Mouse (Mus musculus) stomach, postnatal 0 days (tissue): Measurements from ENCODE around the gene Efnb2.

Experiments
- CTCF ChIP-seq: IDR thresholded peaks from 2 replicates; pipeline ENCODE4 v1.5.1; 2016; ENCODE audit warnings: antibody characterized with exemption, low read depth, mild to moderate bottlenecking, moderate library complexity
- EP300 ChIP-seq: optimal IDR thresholded peaks from 2 replicates; pipeline ENCODE3; 2016; ENCODE audit warnings: antibody characterized with exemption

GRCm38 (mm10) chr8:8674864-8675263, 13.8 kb upstream of the Efnb2 start:
- TF ChIP-seq EP300, result no peak
- TF ChIP-seq CTCF, result no peak
